Mouse (Mus musculus) left cerebral cortex, adult 2 months (tissue): Measurements from ENCODE around the gene Ddx55. TPM values are rescaled to one million over a fixed set of nuclear protein-coding genes. Genes with fewer than 3 reads are reported as not detected.
"Not testable (repeated sequence)": the region's sequence is repeated elsewhere in the genome, so short reads cannot be mapped to it uniquely, and the experiment has no call there.

Source experiments
- DNase-seq, 2 experiments: peaks; one replicate each; pipeline ENCODE4 v3.0.0; 2021 to 2022; ENCODE audit warnings: low spot score in 2 of 2, mixed read lengths in 1 of 2; ENCODE audit errors: extremely low spot score in 1 of 2
- H3K27ac ChIP-seq: fragments of 200-600 bp; 2 replicates; pipeline ENCODE4 v1.8.1; 2022
- H3K4me3 ChIP-seq: fragments of 200-600 bp; 2 replicates; pipeline ENCODE4 v1.8.1; 2022
- CTCF ChIP-seq: fragments of 200-600 bp; IDR thresholded peaks from 2 replicates; pipeline ENCODE4 v1.8.1; 2022; ENCODE audit warnings: antibody characterized with exemption, mild to moderate bottlenecking, moderate library complexity
- intact Hi-C: fragments of 180-260 bp; cut with DNase I; formaldehyde crosslinking; loops from one replicate; pipeline ENCODE4 v1.15.1; 2025
- total RNA-seq, 2 experiments: library from RNA; stranded (reverse); gene quantifications; 2 replicates each; pipeline ENCODE4 v1.2.3; 2021

The Ddx55 gene
- total RNA-seq, 2 experiments from 2014 or later = 25.8 to 28.3 TPM

- TF ChIP-seq CTCF = no peak
- Histone ChIP-seq H3K27ac (peak within 1 kb of the TSS; percentile 89), H3K4me3 (peak within 1 kb of the TSS; percentile 81)
- DNase-seq = peak; percentile 96 to 98
- intact Hi-C loops = no loop called here
These were observed 26.1 kb downstream of the Ddx55 start, which contains the start of the genes Eif2b1 and Gtf2h3 for GRCm38 (mm10) chr5:124578633-124579317. TSS of gene Eif2b1 (minus strand) at chr5:124579131. TSS of gene Gtf2h3 (plus strand) at chr5:124579140.

- Histone ChIP-seq H3K27ac (no peak overlapping the region), H3K4me3 (no peak overlapping the region)
- no peak for TF ChIP-seq CTCF
- intact Hi-C loops = no loop called here
- no peak for DNase-seq
These were observed 29.9 kb downstream of the Ddx55 start for GRCm38 (mm10) chr5:124582515-124582914.

GRCm38 (mm10) chr5:124592768-124593167 is 40.1 kb downstream of the Ddx55 start:
- Histone ChIP-seq H3K4me3 (no peak overlapping the region), H3K27ac (no peak overlapping the region)
- no peak for TF ChIP-seq CTCF
- intact Hi-C loops = no loop called here
- no peak for DNase-seq

- Histone ChIP-seq H3K4me3 (peak overlapping the region; percentile 78), H3K27ac (peak overlapping the region; percentile 77)
- no peak for TF ChIP-seq CTCF
- peak; percentile 87 to 91 for DNase-seq
- intact Hi-C loops = no loop called here
These were observed 45.8 kb downstream of the Ddx55 start for GRCm38 (mm10) chr5:124598224-124599174.

GRCm38 (mm10) chr5:124599726-124600125 is 47.1 kb downstream of the Ddx55 start:
- H3K27ac ChIP-seq, H3K4me3 ChIP-seq, DNase-seq: not testable (repeated sequence)
- intact Hi-C loops = loop anchor here (5.0 kb wide), 1 partner anchor 268 kb away; no protein-coding TSS in a partner anchor

GRCm38 (mm10) chr5:124602349-124602748 is 49.7 kb downstream of the Ddx55 start:
- intact Hi-C loops = loop anchor here (5.0 kb wide), 1 partner anchor 265 kb away; no protein-coding TSS in a partner anchor
- peak; percentile 51 for TF ChIP-seq CTCF

GRCm38 (mm10) chr5:124604296-124604695 is 51.6 kb downstream of the Ddx55 start:
- DNase-seq = no peak
- H3K4me3 ChIP-seq = no peak overlapping the region
- H3K27ac ChIP-seq = no peak overlapping the region
- intact Hi-C loops = loop anchor here (5.0 kb wide), 1 partner anchor 263 kb away; no protein-coding TSS in a partner anchor
- no peak for TF ChIP-seq CTCF

More at GRCm38 (mm10) chr5:124602349-124602748, 49.7 kb downstream of the Ddx55 start:
- DNase-seq = no peak
- Histone ChIP-seq H3K4me3 (no peak overlapping the region), H3K27ac (no peak overlapping the region)

- no peak for TF ChIP-seq CTCF
- DNase-seq = no peak
- Histone ChIP-seq H3K4me3 (no peak overlapping the region), H3K27ac (no peak overlapping the region)
- intact Hi-C loops = no loop called here
These were observed 52.5 kb downstream of the Ddx55 start for GRCm38 (mm10) chr5:124605041-124605622.

GRCm38 (mm10) chr5:124610965-124611364 is 58.3 kb downstream of the Ddx55 start:
- peak; percentile 17 for TF ChIP-seq CTCF
- no peak for DNase-seq
- H3K4me3 ChIP-seq = no peak overlapping the region
- intact Hi-C loops = no loop called here
- H3K27ac ChIP-seq = no peak overlapping the region

GRCm38 (mm10) chr5:124614709-124615108 is 62.0 kb downstream of the Ddx55 start:
- Histone ChIP-seq H3K27ac (no peak overlapping the region), H3K4me3 (no peak overlapping the region)
- intact Hi-C loops = loop anchor here (5.0 kb wide), 1 partner anchor 258 kb away; no protein-coding TSS in a partner anchor
- TF ChIP-seq CTCF = no peak
- no peak for DNase-seq

- H3K27ac ChIP-seq = no peak overlapping the region
- TF ChIP-seq CTCF = no peak
- DNase-seq = no peak
- H3K4me3 ChIP-seq = no peak overlapping the region
- intact Hi-C loops = loop anchor here (5.0 kb wide), 1 partner anchor 254 kb away; no protein-coding TSS in a partner anchor
These were observed 66.0 kb downstream of the Ddx55 start for GRCm38 (mm10) chr5:124618711-124619110.

Other genes with a start within 250 kb of the Ddx55 start
- 10 to 100 TPM; 20.9 to 23.1 TPM for gene Mphosph9, start 224.9 kb upstream of the Ddx55 start, total RNA-seq
- 10 to 100 TPM; 13.2 to 13.6 TPM for gene 2810006K23Rik, start 224.8 kb upstream of the Ddx55 start, total RNA-seq
- 100 to 1,000 TPM; 163 to 170 TPM for gene Cdk2ap1, start 189.8 kb upstream of the Ddx55 start, total RNA-seq
- gene Sbno1, start 126.9 kb upstream of the Ddx55 start, total RNA-seq = 100 to 1,000 TPM; 180 to 185 TPM
- gene Kmt5a, start 112.9 kb upstream of the Ddx55 start, total RNA-seq = 10 to 100 TPM; 60.9 to 74.6 TPM
- 10 to 100 TPM; 17.9 to 21.0 TPM for gene Rilpl2, start 74.5 kb upstream of the Ddx55 start, total RNA-seq
- 10 to 100 TPM; 19.9 to 20.8 TPM for gene Snrnp35, start 69.7 kb upstream of the Ddx55 start, total RNA-seq
- 10 to 100 TPM; 84.6 to 84.8 TPM for gene Rilpl1, start 21.5 kb upstream of the Ddx55 start, total RNA-seq
- 10 to 100 TPM; 95.4 to 98.9 TPM for gene Tmed2, start 12.2 kb upstream of the Ddx55 start, total RNA-seq
- 10 to 100 TPM; 35.1 to 37.7 TPM for gene Eif2b1, start 26.3 kb downstream of the Ddx55 start, total RNA-seq
- 10 to 100 TPM; 26.6 to 28.6 TPM for gene Gtf2h3, start 26.3 kb downstream of the Ddx55 start, total RNA-seq
- 10 to 100 TPM; 59.2 to 71.4 TPM for gene Atp6v0a2, start 75.7 kb downstream of the Ddx55 start, total RNA-seq
- under 1 TPM; 0.36 to 0.47 TPM for gene Dnah10, start 172.2 kb downstream of the Ddx55 start, total RNA-seq